Mouse (Mus musculus): Measurements from ENCODE around the gene 5430402E10Rik. TPM values are rescaled to one million over a fixed set of nuclear protein-coding genes. Genes with fewer than 3 reads are reported as not detected.
"Not testable (repeated sequence)": the region's sequence is repeated elsewhere in the genome, so short reads cannot be mapped to it uniquely, and the experiment has no call there.

The 5430402E10Rik gene
- not detected in 2 replicates for polyA plus RNA-seq (2014; fragmentation: Nextera tagmentation; extraction: Ambion mirVana)

GRCm38 (mm10) chrX:77924962-77925361 lies at the start of gene 5430402E10Rik:
Gene 5430402E10Rik (minus strand): TSS chrX:77925062.
- not testable (repeated sequence) for H3K36me3 ChIP-seq (ENCODE audit: control insufficient read depth, insufficient read depth, low read length); H3K4me2 ChIP-seq (replicated peaks; ENCODE audit: low read depth, low read length); H3K4me3 ChIP-seq (ENCODE audit: low read depth, low read length); H3K9ac ChIP-seq (replicated peaks; ENCODE audit: low read depth, low read length); H3K9me3 ChIP-seq (ENCODE audit: control insufficient read depth, low read depth, low read length); ATAC-seq (ENCODE audit: insufficient number of reproducible peaks, insufficient read depth, low FRiP score, low read depth); H3K27ac ChIP-seq (ENCODE audit: low read length); H3K27me3 ChIP-seq (ENCODE audit: control insufficient read depth, insufficient read depth, low read length); H3K4me1 ChIP-seq (ENCODE audit: control insufficient read depth, insufficient read depth, low read length)
- WGBS: 100% methylated on average over 1 of the region's 1 CpGs

- not testable (repeated sequence) for ATAC-seq (ENCODE audit: insufficient number of reproducible peaks, insufficient read depth, low FRiP score, low read depth); H3K4me3 ChIP-seq (ENCODE audit: low read depth, low read length); H3K27ac ChIP-seq (ENCODE audit: low read length); H3K4me2 ChIP-seq (replicated peaks; ENCODE audit: low read depth, low read length); H3K9ac ChIP-seq (replicated peaks; ENCODE audit: low read depth, low read length); H3K36me3 ChIP-seq (ENCODE audit: control insufficient read depth, insufficient read depth, low read length); H3K4me1 ChIP-seq (ENCODE audit: control insufficient read depth, insufficient read depth, low read length); H3K27me3 ChIP-seq (ENCODE audit: control insufficient read depth, insufficient read depth, low read length); H3K9me3 ChIP-seq (ENCODE audit: control insufficient read depth, low read depth, low read length)
- 44% methylated on average over 2 of the region's 4 CpGs for WGBS
These were observed 44.8 kb downstream of the 5430402E10Rik start for GRCm38 (mm10) chrX:77880033-77880432.

Other genes with a start within 250 kb of the 5430402E10Rik start
- 12.8 and 13.9 TPM in 2 replicates for gene Prkx, start 128.8 kb downstream of the 5430402E10Rik start, polyA plus RNA-seq (2014; fragmentation: Nextera tagmentation; extraction: Ambion mirVana)
- gene Pbsn, start 71.4 kb downstream of the 5430402E10Rik start, polyA plus RNA-seq (2014; fragmentation: Nextera tagmentation; extraction: Ambion mirVana): not detected in 2 replicates
- gene Gm14744, start 60.3 kb downstream of the 5430402E10Rik start, polyA plus RNA-seq (2014; fragmentation: Nextera tagmentation; extraction: Ambion mirVana): not detected in 2 replicates
- gene Obp1a, start 166.3 kb upstream of the 5430402E10Rik start, polyA plus RNA-seq (2014; fragmentation: Nextera tagmentation; extraction: Ambion mirVana): not detected in 2 replicates
- not detected in 2 replicates for gene Gm5938, start 200.4 kb upstream of the 5430402E10Rik start, polyA plus RNA-seq (2014; fragmentation: Nextera tagmentation; extraction: Ambion mirVana)

Data from stomach, embryonic 14.5 days (tissue).